Mouse (Mus musculus) midbrain, embryonic 14.5 days (tissue): ENCODE results near the gene Prg3. TPM values are rescaled to one million over a fixed set of nuclear protein-coding genes. Genes with fewer than 3 reads are reported as not detected.

Experiments
- ATAC-seq: fragments of 200-750 bp; cut with Nextera tagmentation; 2 replicates; pipeline ENCODE4 v1.8.0; 2017; ENCODE audit warnings: moderate number of reproducible peaks, moderate library complexity; ENCODE audit not compliant: low FRiP score, low TSS enrichment
- DNase-seq: peaks from one replicate; pipeline ENCODE4 v3.0.0-alpha.2; 2015
- H3K27ac ChIP-seq: fragments of 300-500 bp; sonication (generic); replicated peaks from 2 replicates; pipeline ENCODE4 v1.5.1; 2014; ENCODE audit warnings: mild to moderate bottlenecking, low read depth, low read length, moderate library complexity
- H3K27me3 ChIP-seq: fragments of 300-500 bp; sonication (generic); 2 replicates; pipeline ENCODE4 v1.6.1; 2014; ENCODE audit warnings: low read length, control low read depth, mixed read lengths; ENCODE audit not compliant: control insufficient read depth, insufficient read depth
- H3K36me3 ChIP-seq: fragments of 300-500 bp; sonication (generic); 2 replicates; pipeline ENCODE4 v1.6.1; 2014; ENCODE audit warnings: low read length, control low read depth; ENCODE audit not compliant: control insufficient read depth, insufficient read depth
- H3K4me1 ChIP-seq: fragments of 300-500 bp; sonication (generic); 2 replicates; pipeline ENCODE4 v1.6.1; 2014; ENCODE audit warnings: mild to moderate bottlenecking, antibody characterized with exemption, low read length, control low read depth; ENCODE audit not compliant: control insufficient read depth, insufficient read depth
- H3K4me2 ChIP-seq: fragments of 300-500 bp; sonication (generic); 2 replicates; pipeline ENCODE4 v1.6.1; 2014; ENCODE audit warnings: mild to moderate bottlenecking, low read length, moderate library complexity
- H3K4me3 ChIP-seq: fragments of 300-500 bp; sonication (generic); replicated peaks from 2 replicates; pipeline ENCODE4 v1.5.1; 2014; ENCODE audit warnings: low read depth, low read length
- H3K9ac ChIP-seq: fragments of 300-500 bp; sonication (generic); replicated peaks from 2 replicates; pipeline ENCODE4 v1.6.1; 2014; ENCODE audit warnings: mild to moderate bottlenecking, low read length, moderate library complexity
- H3K9me3 ChIP-seq: fragments of 300-500 bp; sonication (generic); 2 replicates; pipeline ENCODE4 v1.6.1; 2016; ENCODE audit warnings: low read length, control low read depth, mixed read lengths; ENCODE audit not compliant: control insufficient read depth
- WGBS: fragments of 180-500 bp; shearing (Covaris S2); extraction: QIAGEN DNeasy Blood & Tissue Kit; methylation state at CpG from one replicate; pipeline ENCODE4 v1.1.7; 2014; 5-methylcytosine and 5-hydroxymethylcytosine counted together
- polyA plus RNA-seq: library from polyadenylated mRNA; unstranded; fragments of >200 nt; fragmentation: Nextera tagmentation; extraction: Ambion mirVana; gene quantifications from 2 replicates; pipeline ENCODE4 v1.2.1, GENCODE M21; 2014

Gene Prg3
- not detected in 2 replicates for polyA plus RNA-seq

- Histone ChIP-seq H3K9ac (no peak within 1 kb of the TSS), H3K4me3 (no peak within 1 kb of the TSS), H3K27me3 (no peaks in the 10 kb centered on the region), H3K4me1 (no peaks in the 10 kb centered on the region), H3K36me3 (no peaks in the 10 kb centered on the region), H3K27ac (no peak within 1 kb of the TSS), H3K4me2 (no peak within 1 kb of the TSS), H3K9me3 (no peaks in the 10 kb centered on the region)
- DNase-seq (no peak), ATAC-seq (no peak)
- WGBS: 90% methylated on average over 1 of the region's 1 CpGs
Observed at GRCm38 (mm10) chr2:84987930-84988329, at the start of gene Prg3. Gene Prg3 (plus strand): TSS chr2:84988215.

- Histone ChIP-seq H3K27ac (no peak overlapping the region), H3K9ac (no peak overlapping the region), H3K4me1 (0 out of 2 replicates have a peak, but pooled peaks cover 4% of the 10 kb centered on the region), H3K36me3 (no peaks in the 10 kb centered on the region), H3K9me3 (no peaks in the 10 kb centered on the region), H3K27me3 (no peaks in the 10 kb centered on the region), H3K4me2 (no peak overlapping the region), H3K4me3 (no peak overlapping the region)
- no peak for DNase-seq
- 89% methylated on average over 5 of the region's 5 CpGs for WGBS
- ATAC-seq: no peak
Observed at GRCm38 (mm10) chr2:84938249-84938946, 49.6 kb upstream of the Prg3 start.

GRCm38 (mm10) chr2:84939306-84939705, 48.7 kb upstream of the Prg3 start:
- H3K27ac ChIP-seq: no peak overlapping the region
- no peak overlapping the region for H3K9ac ChIP-seq
- H3K27me3 ChIP-seq: no peaks in the 10 kb centered on the region
- H3K36me3 ChIP-seq: no peaks in the 10 kb centered on the region
- H3K4me2 ChIP-seq: no peak overlapping the region
- no peak overlapping the region for H3K4me3 ChIP-seq
- H3K9me3 ChIP-seq: no peaks in the 10 kb centered on the region
- no peak for ATAC-seq
- DNase-seq: no peak
- 94% methylated on average over 3 of the region's 3 CpGs for WGBS
- 0 out of 2 replicates have a peak, but pooled peaks cover 4% of the 10 kb centered on the region for H3K4me1 ChIP-seq

GRCm38 (mm10) chr2:84939711-84940110, 48.3 kb upstream of the Prg3 start:
- Histone ChIP-seq H3K4me2 (no peak overlapping the region), H3K27me3 (no peaks in the 10 kb centered on the region), H3K27ac (no peak overlapping the region), H3K9ac (no peak overlapping the region), H3K4me1 (0 out of 2 replicates have a peak, but pooled peaks cover 4% of the 10 kb centered on the region), H3K4me3 (no peak overlapping the region), H3K9me3 (no peaks in the 10 kb centered on the region), H3K36me3 (no peaks in the 10 kb centered on the region)
- no peak for ATAC-seq
- no peak for DNase-seq
- 95% methylated on average over 6 of the region's 6 CpGs for WGBS

- H3K4me3 ChIP-seq: no peak overlapping the region
- ATAC-seq: no peak
- DNase-seq: no peak
- H3K9ac ChIP-seq: no peak overlapping the region
- H3K36me3 ChIP-seq: no peaks in the 10 kb centered on the region
- no peak overlapping the region for H3K27ac ChIP-seq
- 0 out of 2 replicates have a peak, but pooled peaks cover 4% of the 10 kb centered on the region for H3K4me1 ChIP-seq
- no peaks in the 10 kb centered on the region for H3K9me3 ChIP-seq
- no peaks in the 10 kb centered on the region for H3K27me3 ChIP-seq
- H3K4me2 ChIP-seq: no peak overlapping the region
- WGBS: 77% methylated on average over 2 of the region's 2 CpGs
Observed at GRCm38 (mm10) chr2:84941332-84941731, 46.7 kb upstream of the Prg3 start.

GRCm38 (mm10) chr2:84941795-84942194, 46.2 kb upstream of the Prg3 start:
- Histone ChIP-seq H3K27ac (no peak overlapping the region), H3K4me2 (no peak overlapping the region), H3K4me1 (0 out of 2 replicates have a peak, but pooled peaks cover 4% of the 10 kb centered on the region), H3K27me3 (no peaks in the 10 kb centered on the region), H3K9me3 (no peaks in the 10 kb centered on the region), H3K9ac (no peak overlapping the region), H3K4me3 (no peak overlapping the region), H3K36me3 (no peaks in the 10 kb centered on the region)
- ATAC-seq (no peak), DNase-seq (no peak)
- WGBS: 84% methylated on average over 4 of the region's 4 CpGs

- WGBS: 89% methylated on average over 3 of the region's 3 CpGs
Observed at GRCm38 (mm10) chr2:84947154-84947771, 40.8 kb upstream of the Prg3 start.

GRCm38 (mm10) chr2:84948252-84948651, 39.8 kb upstream of the Prg3 start:
- Histone ChIP-seq H3K4me3 (no peak overlapping the region), H3K27ac (no peak overlapping the region), H3K9me3 (no peaks in the 10 kb centered on the region), H3K27me3 (no peaks in the 10 kb centered on the region), H3K36me3 (no peaks in the 10 kb centered on the region), H3K4me2 (no peak overlapping the region), H3K9ac (no peak overlapping the region), H3K4me1 (no peaks in the 10 kb centered on the region)
- no peak for DNase-seq
- ATAC-seq: no peak
- WGBS: 92% methylated on average over 7 of the region's 7 CpGs

More at GRCm38 (mm10) chr2:84947154-84947771, 40.8 kb upstream of the Prg3 start:
- H3K36me3 ChIP-seq: no peaks in the 10 kb centered on the region
- H3K27me3 ChIP-seq: no peaks in the 10 kb centered on the region
- H3K9me3 ChIP-seq: no peaks in the 10 kb centered on the region
- no peak overlapping the region for H3K4me3 ChIP-seq
- ATAC-seq: no peak
- H3K27ac ChIP-seq: no peak overlapping the region
- H3K4me2 ChIP-seq: no peak overlapping the region
- no peaks in the 10 kb centered on the region for H3K4me1 ChIP-seq
- no peak for DNase-seq
- H3K9ac ChIP-seq: no peak overlapping the region

- DNase-seq (no peak), ATAC-seq (no peak)
- Histone ChIP-seq H3K9me3 (no peaks in the 10 kb centered on the region), H3K4me2 (no peak overlapping the region), H3K27ac (no peak overlapping the region), H3K27me3 (no peaks in the 10 kb centered on the region), H3K4me3 (no peak overlapping the region), H3K36me3 (no peaks in the 10 kb centered on the region), H3K9ac (no peak overlapping the region), H3K4me1 (no peaks in the 10 kb centered on the region)
- 96% methylated on average over 2 of the region's 2 CpGs for WGBS
Observed at GRCm38 (mm10) chr2:84948721-84949120, 39.3 kb upstream of the Prg3 start.
